Mouse (Mus musculus): Measurements from ENCODE around the gene Fras1. TPM values are rescaled to one million over a fixed set of nuclear protein-coding genes. Genes with fewer than 3 reads are reported as not detected.
A peak's percentile ranks its signal among the peaks of the same experiment; 100 is the strongest.

Fras1 gene
- polyA plus RNA-seq, 1 experiment from 2014 or later: 3.4 TPM

DNA sequence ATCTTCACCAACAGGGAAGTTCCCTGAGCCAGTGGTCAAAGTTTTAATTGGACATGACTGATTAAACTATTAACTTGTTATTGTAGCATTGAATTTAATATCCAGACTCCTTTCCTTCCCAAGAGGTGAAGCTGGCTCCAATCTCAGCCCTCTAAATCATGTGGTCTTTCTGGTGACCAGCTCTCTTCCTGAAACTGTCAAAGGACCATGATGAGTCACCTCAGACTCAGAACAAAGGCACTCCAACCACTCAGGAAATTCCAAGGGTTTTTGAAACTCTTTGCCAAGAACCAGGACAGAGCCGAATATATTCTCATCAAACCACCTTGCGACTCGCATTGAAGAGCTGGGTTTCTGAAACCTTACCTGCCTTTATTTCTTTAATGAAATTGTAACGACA lies 430.5 kb downstream of the Fras1 start:
- no peak overlapping the region for H3K4me3 ChIP-seq (ENCODE audit: low read depth, low read length)
- ATAC-seq (ENCODE audit: low FRiP score, low TSS enrichment): peak; percentile 55
- no peak overlapping the region for H3K9ac ChIP-seq (ENCODE audit: low read length)
- peaks cover 3% of the 10 kb centered on the region; the same call in 1 of the 2 replicates for H3K4me1 ChIP-seq (replicated peaks; ENCODE audit: control insufficient read depth, insufficient read depth)
- 61% methylated on average over 4 of the region's 4 CpGs for WGBS
- no peak for DNase-seq (ENCODE audit: low spot score)
- no peaks in the 10 kb centered on the region for H3K36me3 ChIP-seq (ENCODE audit: control insufficient read depth, insufficient read depth, low read length)
- TF ChIP-seq EP300 (optimal IDR thresholded peaks at IDR 0.05) (no peak), CTCF (IDR thresholded peaks at IDR 0.05; ENCODE audit: low read depth) (no peak)
- H3K27me3 ChIP-seq (ENCODE audit: control insufficient read depth, insufficient read depth, low read length): no peaks in the 10 kb centered on the region
- H3K27ac ChIP-seq (replicated peaks): 0 out of 2 replicates have a peak overlapping the region, but pooled peaks have one; percentile 4
- no peak overlapping the region for H3K4me2 ChIP-seq (replicated peaks; ENCODE audit: low read depth)
- no peaks in the 10 kb centered on the region for H3K9me3 ChIP-seq (ENCODE audit: control insufficient read depth, low read length)

DNA sequence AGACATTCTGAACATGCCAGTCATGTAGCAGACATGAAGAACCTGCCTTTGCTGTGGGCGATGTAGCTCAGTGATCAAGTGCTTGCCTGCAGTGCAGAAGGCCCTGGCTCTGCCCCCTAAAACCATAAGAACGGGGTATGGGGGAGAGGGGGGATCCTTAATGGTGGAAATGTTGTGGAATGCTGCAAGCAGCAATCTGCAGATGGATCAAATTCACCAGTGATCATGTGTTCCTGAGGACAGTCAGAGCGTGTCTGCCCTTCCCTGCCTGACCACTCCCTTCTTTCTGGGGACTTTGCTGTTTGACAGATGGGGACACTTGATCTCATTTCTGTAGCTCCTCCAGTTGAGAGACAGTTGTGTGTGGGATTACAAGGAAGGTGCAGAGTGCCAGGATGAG lies 431.1 kb downstream of the Fras1 start:
- 0 out of 2 replicates have a peak overlapping the region, but pooled peaks have one; percentile 1 for H3K27ac ChIP-seq (replicated peaks)
- H3K4me3 ChIP-seq (ENCODE audit: low read depth, low read length): no peak overlapping the region
- H3K4me2 ChIP-seq (replicated peaks; ENCODE audit: low read depth): no peak overlapping the region
- H3K9ac ChIP-seq (ENCODE audit: low read length): no peak overlapping the region
- H3K27me3 ChIP-seq (ENCODE audit: control insufficient read depth, insufficient read depth, low read length): no peaks in the 10 kb centered on the region
- no peaks in the 10 kb centered on the region for H3K36me3 ChIP-seq (ENCODE audit: control insufficient read depth, insufficient read depth, low read length)
- DNase-seq (ENCODE audit: low spot score) (no peak), ATAC-seq (ENCODE audit: low FRiP score, low TSS enrichment) (no peak)
- no peaks in the 10 kb centered on the region for H3K9me3 ChIP-seq (ENCODE audit: control insufficient read depth, low read length)
- peaks cover 3% of the 10 kb centered on the region; the same call in 1 of the 2 replicates for H3K4me1 ChIP-seq (replicated peaks; ENCODE audit: control insufficient read depth, insufficient read depth)
- WGBS: 77% methylated on average over 3 of the region's 3 CpGs
- no peak for TF ChIP-seq CTCF (IDR thresholded peaks at IDR 0.05; ENCODE audit: low read depth)
- TF ChIP-seq EP300 (optimal IDR thresholded peaks at IDR 0.05): no peak

DNA sequence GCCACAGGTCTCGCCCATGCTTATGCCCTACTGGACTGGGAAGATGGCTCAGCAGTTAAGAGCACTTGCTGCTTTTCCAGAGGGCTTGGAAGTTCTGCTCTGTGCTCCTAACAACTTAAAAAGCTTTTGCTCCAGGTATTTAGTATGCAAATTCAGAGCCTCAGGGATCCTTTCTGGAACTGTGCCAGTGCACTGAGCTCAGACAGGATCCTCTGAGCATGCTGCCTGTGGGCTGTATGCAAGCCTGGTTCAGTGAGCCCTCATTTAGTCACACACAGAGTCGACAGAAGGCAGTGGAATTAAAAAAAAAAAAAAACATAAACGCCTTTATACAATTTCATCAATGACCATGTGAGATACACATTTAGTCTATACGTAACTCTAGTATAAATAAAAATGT lies 436.9 kb downstream of the Fras1 start:
- no peak for DNase-seq (ENCODE audit: low spot score)
- Histone ChIP-seq H3K27me3 (ENCODE audit: control insufficient read depth, insufficient read depth, low read length) (no peaks in the 10 kb centered on the region), H3K4me2 (replicated peaks; ENCODE audit: low read depth) (no peak overlapping the region), H3K27ac (replicated peaks) (no peak overlapping the region), H3K4me1 (replicated peaks; ENCODE audit: control insufficient read depth, insufficient read depth) (no peaks in the 10 kb centered on the region), H3K36me3 (ENCODE audit: control insufficient read depth, insufficient read depth, low read length) (no peaks in the 10 kb centered on the region), H3K9ac (ENCODE audit: low read length) (no peak overlapping the region), H3K9me3 (ENCODE audit: control insufficient read depth, low read length) (no peaks in the 10 kb centered on the region), H3K4me3 (ENCODE audit: low read depth, low read length) (no peak overlapping the region)
- no peak for TF ChIP-seq EP300 (optimal IDR thresholded peaks at IDR 0.05)
- TF ChIP-seq CTCF (IDR thresholded peaks at IDR 0.05; ENCODE audit: low read depth): no peak
- no peak for ATAC-seq (ENCODE audit: low FRiP score, low TSS enrichment)
- WGBS: 65% methylated on average over 4 of the region's 4 CpGs

GRCm38 (mm10) chr5:96824769-96825327 lies 451.1 kb downstream of the Fras1 start:
- 71% methylated on average over 13 of the region's 13 CpGs for WGBS
- Histone ChIP-seq H3K36me3 (ENCODE audit: control insufficient read depth, insufficient read depth, low read length) (no peaks in the 10 kb centered on the region), H3K9ac (ENCODE audit: low read length) (no peak overlapping the region), H3K9me3 (ENCODE audit: control insufficient read depth, low read length) (no peaks in the 10 kb centered on the region), H3K4me3 (ENCODE audit: low read depth, low read length) (no peak overlapping the region), H3K4me2 (replicated peaks; ENCODE audit: low read depth) (no peak overlapping the region), H3K27me3 (ENCODE audit: control insufficient read depth, insufficient read depth, low read length) (no peaks in the 10 kb centered on the region), H3K27ac (replicated peaks) (no peak overlapping the region), H3K4me1 (replicated peaks; ENCODE audit: control insufficient read depth, insufficient read depth) (no peaks in the 10 kb centered on the region)
- no peak for ATAC-seq (ENCODE audit: low FRiP score, low TSS enrichment)
- no peak for DNase-seq (ENCODE audit: low spot score)
- TF ChIP-seq CTCF (IDR thresholded peaks at IDR 0.05; ENCODE audit: low read depth): no peak
- no peak for TF ChIP-seq EP300 (optimal IDR thresholded peaks at IDR 0.05)

GRCm38 (mm10) chr5:96827176-96827575 lies 453.4 kb downstream of the Fras1 start:
- H3K36me3 ChIP-seq (ENCODE audit: control insufficient read depth, insufficient read depth, low read length): no peaks in the 10 kb centered on the region
- H3K27ac ChIP-seq (replicated peaks): no peak overlapping the region
- H3K4me1 ChIP-seq (replicated peaks; ENCODE audit: control insufficient read depth, insufficient read depth): no peaks in the 10 kb centered on the region
- WGBS: 63% methylated on average over 1 of the region's 1 CpGs
- TF ChIP-seq CTCF (IDR thresholded peaks at IDR 0.05; ENCODE audit: low read depth) (no peak), EP300 (optimal IDR thresholded peaks at IDR 0.05) (no peak)
- H3K4me3 ChIP-seq (ENCODE audit: low read depth, low read length): no peak overlapping the region
- no peak overlapping the region for H3K9ac ChIP-seq (ENCODE audit: low read length)
- DNase-seq (ENCODE audit: low spot score) (no peak), ATAC-seq (ENCODE audit: low FRiP score, low TSS enrichment) (no peak)
- H3K9me3 ChIP-seq (ENCODE audit: control insufficient read depth, low read length): no peaks in the 10 kb centered on the region
- no peak overlapping the region for H3K4me2 ChIP-seq (replicated peaks; ENCODE audit: low read depth)
- H3K27me3 ChIP-seq (ENCODE audit: control insufficient read depth, insufficient read depth, low read length): no peaks in the 10 kb centered on the region

Other genes with a start within 250 kb of the Fras1 start
- 19.8 and 22.9 TPM in 2 replicates for gene Cnot6l, start 209.8 kb upstream of the Fras1 start, polyA plus RNA-seq (2015; fragmentation: Nextera tagmentation; extraction: Ambion mirVana)
- gene Mrpl1, start 164.5 kb upstream of the Fras1 start, polyA plus RNA-seq (2015; fragmentation: Nextera tagmentation; extraction: Ambion mirVana): 18.4 and 18.9 TPM in 2 replicates

Data from stomach, postnatal 0 days (tissue).